Mouse (Mus musculus) limb, embryonic 15.5 days (tissue): Measurements from ENCODE around the gene Zfp423. TPM values are rescaled to one million over a fixed set of nuclear protein-coding genes. Genes with fewer than 3 reads are reported as not detected.

Experiments used
- ATAC-seq: fragments of 200-750 bp; cut with Nextera tagmentation; 2 replicates; pipeline ENCODE4 v1.8.0; 2017; ENCODE audit warnings: low read depth, moderate TSS enrichment; ENCODE audit not compliant: insufficient number of reproducible peaks, low FRiP score, low TSS enrichment
- H3K27ac ChIP-seq: fragments of 300-500 bp; sonication (generic); 2 replicates; pipeline ENCODE4 v1.5.1; 2015; ENCODE audit warnings: moderate library complexity, mild to moderate bottlenecking, inconsistent platforms
- H3K27me3 ChIP-seq: fragments of 300-500 bp; sonication (generic); 2 replicates; pipeline ENCODE4 v1.6.1; 2015; ENCODE audit warnings: inconsistent platforms
- H3K36me3 ChIP-seq: fragments of 300-500 bp; sonication (generic); 2 replicates; pipeline ENCODE4 v1.6.1; 2015; ENCODE audit warnings: inconsistent platforms
- H3K4me1 ChIP-seq: fragments of 300-500 bp; sonication (generic); 2 replicates; pipeline ENCODE4 v1.6.1; 2015; ENCODE audit warnings: inconsistent platforms
- H3K4me2 ChIP-seq: fragments of 300-500 bp; sonication (generic); 2 replicates; pipeline ENCODE4 v1.6.1; 2015; ENCODE audit warnings: mild to moderate bottlenecking, inconsistent platforms
- H3K4me3 ChIP-seq: fragments of 300-500 bp; sonication (generic); 2 replicates; pipeline ENCODE4 v1.5.1; 2015; ENCODE audit warnings: mild to moderate bottlenecking, inconsistent platforms
- H3K9ac ChIP-seq: fragments of 300-500 bp; sonication (generic); 2 replicates; pipeline ENCODE4 v1.6.1; 2015; ENCODE audit warnings: inconsistent platforms
- H3K9me3 ChIP-seq: fragments of 300-500 bp; sonication (generic); 2 replicates; pipeline ENCODE4 v1.6.1; 2016; ENCODE audit warnings: inconsistent platforms
- WGBS: fragments of 180-500 bp; shearing (Covaris S2); methylation state at CpG from one replicate; pipeline ENCODE4 v1.1.7; 2015; 5-methylcytosine and 5-hydroxymethylcytosine counted together
- polyA plus RNA-seq: library from polyadenylated mRNA; unstranded; fragments of >200 nt; fragmentation: Nextera tagmentation; extraction: Ambion mirVana; gene quantifications from 2 replicates; pipeline ENCODE4 v1.2.1, GENCODE M21; 2015

Zfp423 gene
- polyA plus RNA-seq, 1 experiment from 2014 or later = 14.5 TPM

DNA sequence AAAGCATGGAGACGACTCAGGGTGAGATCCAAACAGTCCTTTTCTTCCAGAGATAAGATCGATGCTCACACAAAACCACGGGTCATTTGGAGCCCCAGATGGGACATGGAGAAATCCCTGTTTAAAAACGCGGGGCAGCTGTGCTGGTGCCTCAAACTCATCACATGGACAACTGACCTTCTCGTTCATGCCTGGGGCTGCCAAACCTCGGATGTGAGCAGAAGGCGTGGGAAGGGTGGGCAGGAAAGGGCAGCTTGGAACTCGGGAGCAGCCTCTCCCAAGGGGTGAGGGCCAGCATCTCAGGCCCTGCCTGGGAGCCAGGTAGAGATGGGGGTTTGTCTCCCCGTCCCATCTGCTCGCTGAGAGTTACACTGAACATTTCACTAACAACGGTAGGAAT lies 146.7 kb downstream of the Zfp423 start:
- Histone ChIP-seq H3K36me3 (no peaks in the 10 kb centered on the region), H3K4me2 (no peak overlapping the region), H3K9ac (no peak overlapping the region), H3K4me1 (peaks cover 37% of the 10 kb centered on the region), H3K9me3 (no peaks in the 10 kb centered on the region), H3K27ac (0 out of 2 replicates have a peak overlapping the region, but pooled peaks have one; percentile 51), H3K27me3 (no peaks in the 10 kb centered on the region), H3K4me3 (no peak overlapping the region)
- ATAC-seq = no peak
- WGBS = 68% methylated on average over 12 of the region's 12 CpGs

DNA sequence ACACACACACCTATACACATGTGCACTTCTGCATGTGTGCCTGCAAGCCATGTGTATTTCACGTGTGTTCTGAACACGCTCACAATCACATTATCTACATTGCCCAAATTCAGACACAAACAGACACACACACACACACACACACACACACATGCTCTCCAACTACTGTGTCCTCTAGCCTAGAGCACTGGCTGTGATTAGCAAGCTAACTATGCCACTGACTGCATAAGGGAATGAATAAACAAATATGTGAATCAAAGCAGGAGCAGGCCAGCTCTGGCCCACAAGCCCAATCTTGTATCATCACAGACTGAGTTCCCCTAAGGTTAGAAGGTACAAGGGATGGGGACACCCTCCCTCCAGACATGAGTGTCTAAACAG lies 147.3 kb downstream of the Zfp423 start:
- no peak for ATAC-seq
- Histone ChIP-seq H3K36me3 (no peaks in the 10 kb centered on the region), H3K4me3 (no peak overlapping the region), H3K9me3 (no peaks in the 10 kb centered on the region), H3K27ac (peak overlapping the region; percentile 77), H3K4me1 (peaks cover 40% of the 10 kb centered on the region), H3K9ac (no peak overlapping the region), H3K27me3 (no peaks in the 10 kb centered on the region), H3K4me2 (peak overlapping the region; percentile 14; the same call in 1 of the 2 replicates)
- WGBS = 63% methylated on average over 2 of the region's 2 CpGs

DNA sequence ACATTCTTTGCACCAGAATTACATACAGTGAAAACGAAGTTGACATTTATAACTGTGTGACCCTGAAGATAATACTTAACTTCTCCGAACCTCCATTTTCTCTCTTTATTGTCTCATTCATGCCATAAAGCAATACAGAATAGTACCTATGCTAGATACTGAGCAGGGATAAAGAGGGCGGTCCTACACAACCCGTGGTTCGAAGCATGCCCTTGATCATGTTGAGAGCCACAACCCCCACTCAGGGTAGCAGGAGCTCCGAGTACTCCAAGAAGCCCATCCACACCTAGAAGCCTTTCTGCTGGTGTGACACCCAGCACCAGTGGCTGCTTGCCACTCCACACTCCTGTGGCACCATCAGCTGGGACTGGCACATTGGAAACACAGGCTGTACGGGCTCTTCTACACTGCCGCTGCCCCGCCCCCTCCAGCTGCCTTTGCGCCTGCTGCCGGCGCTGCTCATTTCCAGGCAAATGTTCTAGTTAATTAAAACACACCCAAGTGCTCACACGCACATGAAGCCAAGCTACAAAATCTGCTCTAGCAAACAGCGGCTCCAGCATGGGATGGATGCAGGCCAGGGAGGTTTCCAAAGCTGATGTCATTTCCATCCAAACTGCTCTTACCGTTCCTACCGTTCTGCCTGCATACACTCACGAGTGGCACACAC lies 147.9 kb downstream of the Zfp423 start:
- Histone ChIP-seq H3K4me2 (peak overlapping the region; percentile 14; the same call in 1 of the 2 replicates), H3K36me3 (no peaks in the 10 kb centered on the region), H3K9ac (no peak overlapping the region), H3K9me3 (no peaks in the 10 kb centered on the region), H3K27me3 (no peaks in the 10 kb centered on the region), H3K27ac (peak overlapping the region; percentile 77), H3K4me1 (peaks cover 40% of the 10 kb centered on the region), H3K4me3 (no peak overlapping the region)
- ATAC-seq = peak; percentile 37; the same call in 1 of the 2 replicates
- WGBS = 43% methylated on average over 17 of the region's 17 CpGs

DNA sequence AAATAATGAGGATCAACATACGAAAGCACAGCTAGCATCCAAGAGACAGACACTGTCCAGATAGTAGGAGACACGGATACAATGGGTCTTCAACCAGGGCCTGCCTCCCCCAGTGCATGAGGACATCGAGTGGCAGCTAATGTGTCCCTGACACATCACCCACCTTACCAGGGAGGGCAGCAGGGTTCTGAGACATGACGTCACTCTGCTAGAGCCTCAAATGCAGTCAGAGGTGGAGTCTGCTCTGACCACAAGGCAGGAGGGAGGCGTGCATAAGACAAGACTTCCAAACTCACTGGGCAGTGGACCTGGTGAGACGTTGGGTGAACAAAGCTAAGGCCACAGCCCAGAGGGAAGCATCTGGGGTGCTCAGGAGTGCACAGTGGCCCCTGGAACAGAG lies 148.6 kb downstream of the Zfp423 start:
- Histone ChIP-seq H3K36me3 (no peaks in the 10 kb centered on the region), H3K4me3 (no peak overlapping the region), H3K27ac (peak overlapping the region; percentile 24; the same call in 1 of the 2 replicates), H3K9me3 (no peaks in the 10 kb centered on the region), H3K4me2 (no peak overlapping the region), H3K4me1 (peaks cover 40% of the 10 kb centered on the region), H3K27me3 (no peaks in the 10 kb centered on the region), H3K9ac (no peak overlapping the region)
- 76% methylated on average over 6 of the region's 6 CpGs for WGBS
- ATAC-seq = no peak

DNA sequence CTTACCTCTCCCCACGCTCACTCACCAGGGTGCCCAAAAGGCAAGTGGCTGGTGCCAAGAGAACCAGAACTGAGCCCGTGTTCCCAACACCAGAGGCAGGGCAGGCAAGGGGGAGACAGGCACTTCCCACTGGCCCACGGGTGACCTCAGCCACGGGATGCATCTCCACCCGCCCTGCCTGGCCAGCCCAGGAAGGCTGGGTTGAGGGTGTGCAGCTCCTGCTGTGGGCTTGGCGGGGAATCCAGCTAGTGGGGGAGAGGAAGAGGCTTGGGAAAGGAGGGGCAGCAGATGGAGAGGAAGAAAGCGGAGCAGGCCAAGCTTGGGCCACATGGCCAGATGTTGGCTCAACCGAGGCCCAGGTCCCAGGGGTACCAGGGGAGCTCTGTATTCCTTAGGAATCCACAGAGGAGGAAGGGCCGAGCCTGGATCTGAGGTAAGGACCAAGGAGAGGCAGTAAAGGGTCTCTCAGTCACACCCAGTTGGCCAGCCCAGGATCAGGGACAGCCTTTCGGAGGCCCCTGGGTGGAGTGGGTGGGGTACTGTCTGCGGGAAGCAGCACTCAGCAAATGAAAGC lies 155.0 kb downstream of the Zfp423 start:
- peak; percentile 85 for ATAC-seq
- peak overlapping the region; percentile 44 for H3K4me2 ChIP-seq
- H3K4me1 ChIP-seq = peaks cover 53% of the 10 kb centered on the region
- WGBS = 24% methylated on average over 11 of the region's 11 CpGs
- H3K27ac ChIP-seq = peak overlapping the region; percentile 88
- no peaks in the 10 kb centered on the region for H3K27me3 ChIP-seq
- no peaks in the 10 kb centered on the region for H3K36me3 ChIP-seq
- peak overlapping the region; percentile 21 for H3K4me3 ChIP-seq
- H3K9me3 ChIP-seq = no peaks in the 10 kb centered on the region
- no peak overlapping the region for H3K9ac ChIP-seq

DNA sequence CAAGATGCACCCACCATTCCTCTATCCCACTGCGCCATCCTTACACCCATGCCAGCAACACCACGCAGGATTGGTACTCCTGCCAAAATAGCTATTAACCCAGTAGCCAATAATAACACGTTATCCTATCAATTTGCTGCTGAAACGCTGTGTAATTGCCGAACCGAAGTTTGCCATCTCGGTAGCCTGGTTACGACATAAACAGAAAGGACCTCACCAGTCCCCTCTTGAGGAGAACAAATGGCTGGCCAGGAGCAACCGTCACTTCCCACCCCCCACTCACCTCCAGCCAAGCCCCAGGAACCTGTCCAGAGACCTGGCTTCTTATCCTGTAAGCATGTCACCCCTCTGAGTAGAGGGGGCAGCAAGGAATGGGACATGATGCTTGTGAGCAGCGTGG lies 156.0 kb downstream of the Zfp423 start:
- peak overlapping the region; percentile 88 for H3K27ac ChIP-seq
- peak overlapping the region; percentile 44 for H3K4me2 ChIP-seq
- no peaks in the 10 kb centered on the region for H3K36me3 ChIP-seq
- 56% methylated on average over 10 of the region's 10 CpGs for WGBS
- ATAC-seq = no peak
- H3K9ac ChIP-seq = 0 out of 2 replicates have a peak overlapping the region, but pooled peaks have one; percentile 1
- H3K27me3 ChIP-seq = no peaks in the 10 kb centered on the region
- H3K9me3 ChIP-seq = no peaks in the 10 kb centered on the region
- H3K4me3 ChIP-seq = peak overlapping the region; percentile 21
- H3K4me1 ChIP-seq = peaks cover 53% of the 10 kb centered on the region

DNA sequence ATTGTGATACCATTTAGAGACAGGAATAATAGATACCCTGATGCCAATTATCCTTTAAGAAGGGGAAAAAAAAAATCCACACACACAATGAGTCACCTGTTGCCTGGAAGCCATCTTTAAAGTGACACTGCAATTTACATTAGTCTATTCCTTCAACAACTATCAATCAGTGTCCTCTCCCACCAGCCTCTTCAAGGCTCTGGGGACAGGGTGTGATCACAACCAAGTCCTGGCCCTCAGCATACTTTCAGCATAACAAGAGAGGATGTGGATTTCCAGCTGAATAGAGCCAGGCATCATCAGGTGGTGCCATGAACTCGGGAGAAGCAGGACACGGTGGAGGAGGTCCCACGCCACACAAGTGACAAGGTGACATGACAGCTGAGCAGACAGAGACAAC lies 156.8 kb downstream of the Zfp423 start:
- no peak for ATAC-seq
- no peak overlapping the region for H3K27ac ChIP-seq
- 66% methylated on average over 3 of the region's 3 CpGs for WGBS
- H3K4me1 ChIP-seq = peaks cover 53% of the 10 kb centered on the region
- no peak overlapping the region for H3K9ac ChIP-seq
- no peaks in the 10 kb centered on the region for H3K9me3 ChIP-seq
- H3K27me3 ChIP-seq = no peaks in the 10 kb centered on the region
- H3K36me3 ChIP-seq = no peaks in the 10 kb centered on the region
- H3K4me3 ChIP-seq = no peak overlapping the region
- no peak overlapping the region for H3K4me2 ChIP-seq

DNA sequence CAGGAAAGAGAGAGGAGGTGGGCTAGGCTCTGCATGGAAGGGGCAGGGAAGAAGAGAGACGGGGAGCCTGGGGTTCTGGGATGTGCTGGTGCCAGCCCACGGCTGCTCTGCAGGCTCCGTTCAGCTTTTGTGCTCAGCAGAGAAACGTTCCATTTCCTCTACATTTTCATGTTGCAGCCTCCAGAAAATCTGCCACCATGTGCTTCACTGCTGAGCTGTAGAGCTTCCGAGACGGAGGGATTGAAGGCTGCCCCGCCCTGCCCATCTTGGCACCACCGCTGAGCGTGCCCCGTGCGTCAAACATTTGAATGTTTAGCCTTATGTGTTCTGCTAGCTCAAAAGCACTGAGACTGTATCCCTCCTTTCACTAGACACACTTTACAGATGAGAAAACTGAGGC lies 159.3 kb downstream of the Zfp423 start:
- 75% methylated on average over 11 of the region's 11 CpGs for WGBS

DNA sequence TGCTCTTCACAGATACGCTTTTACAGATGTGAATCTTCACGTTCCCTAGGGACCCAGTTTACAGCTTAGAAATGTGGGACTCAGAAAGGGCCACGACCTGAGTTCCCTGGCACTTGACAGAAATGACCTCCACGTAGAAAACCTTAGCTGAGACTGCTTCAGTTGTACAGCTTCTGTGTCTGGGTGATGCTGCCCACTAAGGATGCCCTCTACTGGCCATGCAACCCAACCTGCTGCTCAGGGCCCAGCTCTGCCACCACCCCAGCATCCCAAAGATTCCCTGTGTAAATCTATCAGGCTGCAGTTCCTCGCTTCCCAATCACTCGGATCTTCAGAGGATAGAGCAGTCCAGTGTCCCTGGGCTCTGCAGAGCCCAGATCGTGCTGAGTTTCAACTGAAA lies 163.2 kb downstream of the Zfp423 start:
- ATAC-seq = no peak
- Histone ChIP-seq H3K36me3 (no peaks in the 10 kb centered on the region), H3K9ac (no peak overlapping the region), H3K27ac (no peak overlapping the region), H3K9me3 (no peaks in the 10 kb centered on the region), H3K4me1 (peaks cover 26% of the 10 kb centered on the region), H3K27me3 (no peaks in the 10 kb centered on the region), H3K4me2 (no peak overlapping the region), H3K4me3 (no peak overlapping the region)
- WGBS = 75% methylated on average over 7 of the region's 7 CpGs

More for the DNA sequence above, 159.3 kb downstream of the Zfp423 start:
- H3K27ac ChIP-seq = peak overlapping the region; percentile 38; the same call in 1 of the 2 replicates
- peaks cover 42% of the 10 kb centered on the region for H3K4me1 ChIP-seq
- no peak overlapping the region for H3K4me2 ChIP-seq
- H3K9ac ChIP-seq = no peak overlapping the region
- H3K36me3 ChIP-seq = no peaks in the 10 kb centered on the region
- H3K9me3 ChIP-seq = no peaks in the 10 kb centered on the region
- H3K4me3 ChIP-seq = no peak overlapping the region
- no peak for ATAC-seq
- H3K27me3 ChIP-seq = no peaks in the 10 kb centered on the region

DNA sequence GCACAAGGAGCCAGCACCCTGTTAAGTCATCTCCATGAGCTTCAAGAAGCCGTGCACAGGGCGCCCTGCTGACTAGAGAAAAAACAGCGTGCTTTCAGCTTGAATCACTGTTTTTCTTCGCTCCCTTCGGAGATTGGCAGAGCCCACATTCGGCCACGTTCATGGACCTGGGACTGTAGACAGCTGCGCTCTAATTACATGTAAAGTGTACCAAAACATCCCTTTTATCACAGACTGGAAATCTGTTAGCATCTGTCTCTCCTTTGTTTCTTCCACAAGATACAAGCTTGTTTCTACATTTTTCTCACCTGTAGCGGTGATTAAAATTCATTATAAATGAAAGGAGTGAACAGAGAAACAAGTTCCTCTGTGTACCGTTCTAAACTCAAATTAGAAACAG lies 164.8 kb downstream of the Zfp423 start:
- H3K27ac ChIP-seq = 0 out of 2 replicates have a peak overlapping the region, but pooled peaks have one; percentile 17

DNA sequence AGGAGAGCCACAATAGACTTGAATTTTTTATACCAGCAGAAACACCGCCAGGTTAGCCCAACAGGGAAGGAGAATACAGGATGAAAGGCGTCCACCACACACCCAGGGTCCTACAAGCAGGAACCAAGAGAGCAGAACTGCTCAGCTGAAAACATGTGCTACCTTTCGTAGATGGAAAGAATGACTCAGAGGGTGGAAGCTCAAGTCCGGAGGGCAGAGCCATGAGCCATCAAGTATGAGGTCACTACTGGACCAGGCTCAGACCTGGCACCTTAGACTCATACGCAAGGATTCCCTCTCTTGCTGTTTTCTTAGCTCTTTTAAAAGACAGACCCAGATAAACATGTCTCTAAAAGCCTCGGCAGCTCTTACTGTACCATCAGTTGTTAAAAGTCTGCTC lies 168.3 kb downstream of the Zfp423 start:
- Histone ChIP-seq H3K27me3 (no peaks in the 10 kb centered on the region), H3K9ac (no peak overlapping the region), H3K27ac (peak overlapping the region; percentile 54; the same call in 1 of the 2 replicates), H3K36me3 (no peaks in the 10 kb centered on the region), H3K4me3 (no peak overlapping the region), H3K4me1 (peaks cover 16% of the 10 kb centered on the region), H3K9me3 (no peaks in the 10 kb centered on the region), H3K4me2 (no peak overlapping the region)
- 74% methylated on average over 6 of the region's 6 CpGs for WGBS
- ATAC-seq = peak; percentile 58

More for the DNA sequence above, 164.8 kb downstream of the Zfp423 start:
- Histone ChIP-seq H3K36me3 (no peaks in the 10 kb centered on the region), H3K9me3 (no peaks in the 10 kb centered on the region), H3K9ac (no peak overlapping the region), H3K27me3 (no peaks in the 10 kb centered on the region), H3K4me2 (no peak overlapping the region), H3K4me1 (peaks cover 21% of the 10 kb centered on the region), H3K4me3 (no peak overlapping the region)
- 47% methylated on average over 10 of the region's 10 CpGs for WGBS
- 0 out of 2 replicates have a peak, but pooled peaks have one; percentile 20 for ATAC-seq

DNA sequence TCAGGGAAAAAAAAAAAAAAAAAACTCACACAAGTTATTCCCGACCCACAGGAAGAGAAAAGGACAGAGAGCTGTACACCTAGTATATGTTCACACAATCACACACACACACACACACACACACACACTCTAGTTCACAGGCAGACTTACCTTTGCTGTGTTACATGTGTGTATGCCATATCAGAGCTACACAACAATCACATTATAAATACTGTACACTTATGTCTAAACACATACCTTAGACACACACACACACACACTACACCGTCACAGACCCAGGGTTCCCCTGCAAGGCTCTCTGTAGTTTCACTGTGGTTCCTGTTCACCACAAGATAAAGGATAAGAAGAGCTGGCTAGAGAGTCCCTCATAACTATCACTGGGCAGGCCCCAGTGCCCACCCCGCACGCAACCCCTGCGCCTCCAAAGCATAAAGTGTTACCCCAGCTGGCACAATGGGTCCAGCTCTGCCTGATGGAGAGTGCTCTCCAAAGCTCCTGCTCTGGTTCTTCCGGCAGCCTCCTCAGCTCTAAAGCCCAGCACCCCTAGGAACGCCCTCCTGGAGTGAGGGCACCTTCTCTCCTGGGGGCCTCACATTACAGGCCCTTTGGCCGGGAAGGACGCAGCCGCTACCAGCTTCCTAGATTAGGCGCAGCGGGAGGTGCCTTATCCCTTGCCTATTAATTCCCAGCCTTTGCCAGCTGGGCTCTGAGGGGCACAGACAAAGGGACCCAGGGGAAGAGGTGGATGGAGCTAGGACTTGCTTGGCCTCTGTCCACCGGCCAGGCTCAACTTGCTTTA lies 174.6 kb downstream of the Zfp423 start:
- Histone ChIP-seq H3K27ac (peak overlapping the region; percentile 27; the same call in 1 of the 2 replicates), H3K36me3 (peaks cover 34% of the 10 kb centered on the region), H3K4me1 (peaks cover 21% of the 10 kb centered on the region), H3K4me2 (no peak overlapping the region), H3K9ac (no peak overlapping the region), H3K9me3 (no peaks in the 10 kb centered on the region), H3K27me3 (no peaks in the 10 kb centered on the region), H3K4me3 (no peak overlapping the region)
- no peak for ATAC-seq
- 67% methylated on average over 13 of the region's 13 CpGs for WGBS
